Mouse (Mus musculus): ENCODE data around the gene Trpt1.
"Not testable (repeated sequence)": the region's sequence is repeated elsewhere in the genome, so short reads cannot be mapped to it uniquely, and the experiment has no call there.

The Trpt1 gene

DNA sequence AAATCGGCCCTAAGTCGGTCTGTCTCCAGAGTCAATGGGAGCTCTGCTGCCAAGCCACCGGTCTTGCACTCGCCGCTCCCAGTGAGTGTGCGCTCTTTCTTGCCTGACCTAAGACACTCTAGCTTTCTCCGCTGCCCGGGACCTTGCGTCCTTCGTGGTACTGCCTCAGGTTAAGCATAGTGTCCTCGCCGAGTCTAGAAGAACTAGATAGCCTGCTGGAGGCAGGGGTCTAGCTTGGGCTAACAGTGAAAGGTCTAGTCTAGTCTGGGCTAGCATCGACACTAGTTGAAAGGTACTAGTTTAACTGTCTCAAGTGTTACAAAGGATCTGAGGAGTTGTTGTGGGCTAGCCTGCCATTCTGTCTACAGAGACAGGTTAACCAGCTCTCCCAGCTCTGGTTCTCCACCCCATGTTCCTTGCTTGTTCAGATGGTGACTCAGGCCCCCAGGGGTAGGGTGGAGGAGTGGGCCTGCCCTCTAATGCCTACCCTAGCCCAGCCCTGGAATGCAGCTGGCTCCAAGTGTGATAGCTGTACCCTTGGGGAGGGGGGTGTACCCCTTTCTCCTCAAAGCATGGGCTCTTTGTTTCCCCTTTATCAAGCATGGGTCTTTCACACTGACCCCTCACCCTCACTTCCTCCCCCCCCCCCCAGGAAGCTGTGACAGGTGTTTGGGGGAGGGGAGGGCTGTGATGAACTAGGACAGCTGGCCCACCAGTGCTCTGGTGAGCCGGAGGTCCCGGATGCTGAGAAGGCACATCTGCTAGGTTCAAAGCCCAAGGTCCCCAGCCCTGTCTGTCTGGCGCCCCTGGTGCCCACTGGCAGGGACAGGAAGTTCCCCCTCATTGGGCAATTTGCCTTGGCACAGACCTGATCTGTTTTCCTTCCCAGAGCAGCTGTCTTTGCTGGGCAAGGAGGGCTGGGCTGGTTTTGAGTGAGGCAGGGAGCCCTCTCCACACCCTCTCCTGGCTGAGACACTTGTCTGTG is 20.1 kb upstream of the Trpt1 start, which contains the start of gene Plcb3:
Plcb3 (minus strand) TSS at position 934 of the 985 bp plus-strand sequence.
- DNase-seq = peak; percentile 94

DNA sequence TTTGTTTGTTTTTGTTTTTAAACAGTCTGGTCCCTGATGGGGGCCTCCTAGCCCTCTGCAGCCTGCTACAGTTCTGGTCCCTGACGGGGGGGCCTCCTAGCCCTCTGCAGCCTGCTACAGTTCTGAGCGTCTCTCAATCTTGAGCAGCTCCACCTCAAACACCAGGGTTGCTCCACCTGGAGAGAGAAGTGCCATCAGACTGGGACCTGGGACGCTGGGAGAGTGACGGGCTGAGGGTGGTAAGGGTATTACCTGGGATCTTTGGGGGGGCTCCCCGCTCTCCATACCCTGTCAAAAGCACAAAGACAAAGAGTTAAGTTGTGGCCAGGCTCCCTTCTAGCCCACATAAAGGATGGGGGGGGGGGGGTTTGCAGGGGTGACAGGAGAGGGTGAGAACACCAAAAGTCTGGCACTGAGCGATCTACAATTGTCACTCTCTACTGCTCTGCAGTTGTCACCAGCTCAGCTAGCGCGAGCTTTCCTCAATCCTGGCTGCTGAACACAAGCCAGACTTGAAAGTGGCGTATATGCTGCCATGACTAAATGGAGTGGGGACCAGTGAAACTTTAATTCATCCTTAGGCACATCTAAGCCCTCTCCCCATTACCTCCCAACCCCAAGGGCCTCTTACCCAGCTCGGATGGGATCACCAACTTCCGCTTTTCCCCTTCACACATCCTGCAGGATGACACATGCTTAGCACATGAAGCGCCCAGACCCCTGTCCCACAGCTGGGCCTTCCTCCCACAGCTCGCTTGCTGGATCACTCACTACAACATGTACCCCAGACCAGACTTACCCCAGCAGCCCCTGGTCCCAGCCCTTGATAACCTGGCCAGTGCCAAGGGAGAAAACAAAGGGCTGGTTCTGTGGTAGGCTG is 17.9 kb upstream of the Trpt1 start:
- DNase-seq = no peak

DNA sequence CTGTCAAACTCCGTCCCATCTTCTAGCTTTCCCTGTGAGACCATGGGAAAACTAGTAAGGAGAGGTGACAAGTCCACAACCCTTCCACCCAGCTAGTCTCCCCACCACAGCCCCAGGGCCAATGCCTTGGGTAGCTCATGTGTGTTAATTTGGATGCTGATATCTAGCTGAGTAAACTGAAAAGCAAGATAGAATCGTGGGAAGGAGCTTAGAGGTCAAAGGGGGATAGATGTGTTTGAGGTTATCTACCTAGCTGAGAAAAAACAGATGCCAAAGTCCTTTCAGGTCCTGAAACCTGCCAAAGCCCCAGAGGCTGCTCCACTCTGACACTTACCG is 17.3 kb upstream of the Trpt1 start:
- no peak for DNase-seq

DNA sequence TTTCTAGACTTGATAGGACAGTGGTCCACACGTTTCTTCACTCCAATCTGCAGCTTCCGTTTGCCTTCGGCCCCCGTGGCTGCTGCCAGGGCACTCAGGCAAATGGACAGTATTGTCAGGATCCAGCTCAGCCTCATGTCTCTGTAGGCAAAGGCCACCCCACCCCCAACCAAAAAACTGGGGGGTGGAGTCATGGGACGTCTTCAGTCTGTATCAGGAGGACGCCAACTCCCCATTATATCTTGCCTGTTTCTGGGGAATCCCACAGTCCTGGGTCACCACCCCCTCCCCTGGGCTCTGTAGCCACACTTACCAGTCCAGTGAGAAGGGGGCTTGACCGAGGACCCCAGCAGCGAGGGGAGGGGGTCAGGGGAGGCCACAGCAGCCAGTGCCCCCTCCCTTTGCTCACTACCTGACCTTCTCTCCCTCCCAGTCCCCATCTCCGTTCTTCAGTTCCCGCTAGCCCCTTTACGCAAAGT is 16.9 kb upstream of the Trpt1 start:
- DNase-seq = no peak

GRCm38 (mm10) chr19:6979486-6980380 is 16.2 kb upstream of the Trpt1 start:
- DNase-seq = peak; percentile 100

GRCm38 (mm10) chr19:6980381-6981093 is 15.4 kb upstream of the Trpt1 start, which contains the start of gene Fkbp2:
TSS of gene Fkbp2 (minus strand) at chr19:6980501.
- DNase-seq = peak; percentile 99

DNA sequence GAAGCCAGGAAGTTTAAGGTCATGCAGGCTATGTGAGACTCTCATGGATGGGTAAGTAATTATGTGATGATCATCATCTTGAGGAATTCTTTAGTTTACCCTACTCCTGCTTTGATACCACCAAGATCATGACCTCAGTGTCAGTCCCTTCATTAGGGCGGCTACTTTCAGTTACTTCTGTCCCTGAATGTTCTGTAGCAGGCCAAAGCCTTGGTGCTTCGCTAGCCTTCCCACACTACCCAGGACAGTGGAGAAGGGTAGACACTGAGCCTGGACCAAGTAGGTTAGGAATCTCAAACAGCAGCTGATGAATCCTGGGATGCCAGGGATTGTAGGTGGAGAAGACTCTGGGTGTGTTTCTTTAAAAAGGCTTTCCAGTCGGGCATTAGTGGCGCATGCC is 14.5 kb upstream of the Trpt1 start:
- DNase-seq = no peak

DNA sequence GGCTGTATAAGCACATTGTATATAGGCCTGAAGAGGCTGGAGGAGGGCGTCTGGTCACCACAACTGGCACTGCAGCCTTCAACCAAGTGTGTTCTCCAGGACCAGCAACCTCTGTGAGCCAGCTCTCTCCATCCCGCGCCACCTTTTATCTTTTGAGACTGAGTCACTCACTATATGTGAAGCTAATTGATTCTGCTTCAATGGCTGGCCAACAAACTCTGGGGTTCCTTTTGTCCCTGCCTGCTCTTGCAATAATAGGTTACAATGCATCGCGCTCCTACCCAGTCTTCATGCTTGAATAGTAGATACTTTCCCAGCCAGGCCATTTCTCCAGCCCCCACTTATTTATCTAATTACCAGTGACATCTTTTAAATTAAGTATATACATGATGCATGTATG is 12.3 kb upstream of the Trpt1 start:
- DNase-seq = peak; percentile 44

DNA sequence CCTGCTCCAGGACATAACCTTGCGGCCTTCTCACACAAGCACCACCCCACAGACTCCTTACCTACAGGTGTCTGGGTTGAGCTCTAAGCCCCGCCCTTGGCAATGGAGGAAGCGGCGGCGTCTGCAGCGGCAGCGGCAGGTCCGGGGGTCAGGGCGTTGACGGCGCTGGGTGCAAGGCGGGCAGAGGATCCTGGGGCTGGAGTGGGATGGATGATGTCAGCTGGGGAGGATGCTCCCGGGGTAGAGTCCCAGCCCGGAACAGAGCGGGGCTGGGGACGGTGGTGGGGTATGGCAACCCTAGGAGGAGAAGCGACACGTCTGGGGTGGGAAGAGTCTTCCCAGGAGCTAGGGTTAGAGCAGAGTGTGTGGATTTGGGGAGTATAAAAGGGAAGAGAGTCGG is 10.6 kb upstream of the Trpt1 start:
- DNase-seq = no peak

- no peak for DNase-seq
These were observed 9.8 kb upstream of the Trpt1 start for GRCm38 (mm10) chr19:6985951-6986708.

- DNase-seq = peak; percentile 78
These were observed 8.6 kb upstream of the Trpt1 start, which contains the start of gene Vegfb for GRCm38 (mm10) chr19:6987061-6987903. TSS of gene Vegfb (minus strand) at chr19:6987651.

GRCm38 (mm10) chr19:6987904-6988285 is 8.0 kb upstream of the Trpt1 start:
- no peak for DNase-seq

GRCm38 (mm10) chr19:6989251-6989650 is 6.7 kb upstream of the Trpt1 start:
- no peak for DNase-seq

- DNase-seq = no peak
These were observed 5.2 kb upstream of the Trpt1 start for GRCm38 (mm10) chr19:6990712-6991111.

- not testable (repeated sequence) for DNase-seq
These were observed 4.8 kb upstream of the Trpt1 start for GRCm38 (mm10) chr19:6991166-6991565.

GRCm38 (mm10) chr19:6992011-6992858 is 3.7 kb upstream of the Trpt1 start, which contains the start of gene Dnajc4:
TSS of gene Dnajc4 (minus strand) at chr19:6992572.
- peak; percentile 99 for DNase-seq

DNA sequence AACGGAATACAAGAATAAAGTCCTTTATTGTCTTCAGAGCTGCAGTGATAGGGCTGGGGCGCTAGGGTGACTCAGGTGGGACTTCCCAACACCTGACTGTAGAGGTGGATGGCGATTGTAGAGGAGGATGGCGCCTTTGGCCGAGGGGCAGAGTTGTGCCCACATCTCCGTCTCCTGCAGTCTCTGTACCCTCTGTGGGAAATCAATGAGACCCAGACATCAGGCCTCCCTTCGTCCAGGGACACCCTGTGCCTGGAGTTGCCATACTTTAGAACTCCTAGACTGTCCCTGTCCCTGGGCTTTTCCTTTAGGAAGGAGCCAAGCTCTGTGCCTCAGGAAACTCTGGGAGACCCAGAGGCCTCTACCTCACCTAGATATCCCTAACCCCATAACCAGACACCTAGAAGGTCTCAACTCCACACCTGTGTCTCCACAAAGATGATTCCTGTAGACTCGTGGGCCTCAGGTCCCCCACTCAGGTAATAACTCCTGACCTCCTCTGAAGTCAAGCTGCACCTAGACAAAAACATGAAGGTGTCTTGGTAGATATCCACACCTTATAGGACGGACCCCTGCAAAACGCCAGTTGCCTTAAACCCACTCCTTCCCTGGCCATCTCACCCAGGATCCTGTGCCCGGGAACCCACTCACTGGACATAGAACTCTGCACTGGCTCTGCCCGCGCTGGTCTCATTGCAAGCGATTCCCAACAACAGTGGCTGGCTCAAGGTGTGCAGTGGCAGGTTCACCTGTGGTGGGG is 2.7 kb upstream of the Trpt1 start:
- no peak for DNase-seq

GRCm38 (mm10) chr19:6994002-6994401 is 1.9 kb upstream of the Trpt1 start:
- DNase-seq = no peak

All from retina, postnatal 1 day (tissue).